Mouse (Mus musculus) cerebellum, adult 11-12 months (tissue): ENCODE results near the gene Cbarp.

Experiments
- DNase-seq: peaks from one replicate; pipeline ENCODE4 v3.0.0; 2022

Cbarp gene

GRCm38 (mm10) chr10:80142530-80142925 lies 1.9 kb upstream of the Cbarp start:
- no peak for DNase-seq

GRCm38 (mm10) chr10:80141786-80142529 lies 1.3 kb upstream of the Cbarp start:
- peak; percentile 97 for DNase-seq

GRCm38 (mm10) chr10:80141243-80141642 lies 608 bp upstream of the Cbarp start:
- DNase-seq: peak; percentile 99

- DNase-seq: no peak
Measured at GRCm38 (mm10) chr10:80139975-80140665, 515 bp downstream of the Cbarp start.

- no peak for DNase-seq
Measured at GRCm38 (mm10) chr10:80139439-80139775, 1.2 kb downstream of the Cbarp start.

GRCm38 (mm10) chr10:80138553-80139438 lies 1.8 kb downstream of the Cbarp start, which contains the start of gene Atp5d:
Gene Atp5d, plus strand, starts transcription at chr10:80138632.
- DNase-seq: peak; percentile 86

- DNase-seq: peak; percentile 75
Measured at GRCm38 (mm10) chr10:80137626-80138552, 2.7 kb downstream of the Cbarp start.

GRCm38 (mm10) chr10:80136952-80137625 lies 3.5 kb downstream of the Cbarp start:
- DNase-seq: peak; percentile 78

- peak; percentile 52 for DNase-seq
Measured at GRCm38 (mm10) chr10:80136179-80136951, 4.3 kb downstream of the Cbarp start.

GRCm38 (mm10) chr10:80135641-80136040 lies 5.0 kb downstream of the Cbarp start:
- DNase-seq: no peak

- DNase-seq: peak; percentile 56
Measured at GRCm38 (mm10) chr10:80135161-80135560, 5.5 kb downstream of the Cbarp start.

GRCm38 (mm10) chr10:80134421-80134820 lies 6.2 kb downstream of the Cbarp start:
- DNase-seq: peak; percentile 53

- peak; percentile 68 for DNase-seq
Measured at GRCm38 (mm10) chr10:80133226-80133849, 7.3 kb downstream of the Cbarp start.

GRCm38 (mm10) chr10:80131952-80132350 lies 8.7 kb downstream of the Cbarp start:
- DNase-seq: peak; percentile 34

- peak; percentile 42 for DNase-seq
Measured at GRCm38 (mm10) chr10:80131316-80131951, 9.2 kb downstream of the Cbarp start.

GRCm38 (mm10) chr10:80130403-80131031 lies 10.1 kb downstream of the Cbarp start:
- no peak for DNase-seq

GRCm38 (mm10) chr10:80129846-80130245 lies 10.8 kb downstream of the Cbarp start:
- peak; percentile 88 for DNase-seq

GRCm38 (mm10) chr10:80127920-80128319 lies 12.7 kb downstream of the Cbarp start:
- DNase-seq: no peak

- no peak for DNase-seq
Measured at GRCm38 (mm10) chr10:80123932-80124562, 16.6 kb downstream of the Cbarp start.
